Mouse (Mus musculus) MEL (cell line): ENCODE measurements around the gene Dctn5. TPM values are rescaled to one million over a fixed set of nuclear protein-coding genes. Genes with fewer than 3 reads are reported as not detected.

Source experiments
- DNase-seq: peaks from one replicate; pipeline ENCODE4 v3.0.0; 2011; ENCODE audit warnings: low read depth, low spot score
- H3K27ac ChIP-seq: 2 replicates; pipeline ENCODE4 v1.5.1; 2012; ENCODE audit warnings: low read depth, mild to moderate bottlenecking, control low read depth, low read length, moderate library complexity; ENCODE audit not compliant: control insufficient read depth
- H3K27me3 ChIP-seq, 2 experiments: fragments of 150-350 bp in 1 of 2; sonication (generic) in 1 of 2; 2 replicates each; pipeline ENCODE4 v1.6.1; 2012; ENCODE audit warnings: low read length in 2 of 2, mild to moderate bottlenecking in 2 of 2, improper control_type of control experiment in 1 of 2, moderate library complexity in 1 of 2; ENCODE audit not compliant: insufficient read depth in 2 of 2, control insufficient read depth in 1 of 2
- H3K36me3 ChIP-seq, 2 experiments: 2 replicates each; pipeline ENCODE4 v1.6.1; 2012 to 2014; ENCODE audit warnings: low read length in 2 of 2, improper control_type of control experiment in 1 of 2, inconsistent platforms in 1 of 2, mild to moderate bottlenecking in 1 of 2; ENCODE audit not compliant: insufficient read depth in 2 of 2, control insufficient read depth in 1 of 2
- H3K4me1 ChIP-seq, 2 experiments: fragments of 150-350 bp in 1 of 2; sonication (generic) in 1 of 2; 2 replicates each; pipeline ENCODE4 v1.6.1; 2012; ENCODE audit warnings: low read length in 2 of 2, improper control_type of control experiment in 1 of 2, mild to moderate bottlenecking in 1 of 2; ENCODE audit not compliant: insufficient read depth in 2 of 2, control insufficient read depth in 1 of 2
- H3K4me3 ChIP-seq, 2 experiments: fragments of 150-350 bp in 1 of 2; sonication (generic) in 1 of 2; 2 replicates each; pipeline ENCODE4 v1.5.1; 2012; ENCODE audit warnings: low read depth in 2 of 2, low read length in 2 of 2, mild to moderate bottlenecking in 2 of 2, moderate library complexity in 2 of 2, control low read depth in 1 of 2, improper control_type of control experiment in 1 of 2; ENCODE audit not compliant: control insufficient read depth in 1 of 2, insufficient read depth in 1 of 2
- H3K79me2 ChIP-seq: 2 replicates; pipeline ENCODE4 v1.6.1; 2012; ENCODE audit warnings: mild to moderate bottlenecking, low read length, moderate library complexity; ENCODE audit not compliant: control insufficient read depth, poor library complexity, insufficient read depth
- H3K9ac ChIP-seq: 2 replicates; pipeline ENCODE4 v1.6.1; 2012; ENCODE audit warnings: low read depth, mild to moderate bottlenecking, control low read depth, low read length, moderate library complexity; ENCODE audit not compliant: control insufficient read depth, poor library complexity, severe bottlenecking
- H3K9me3 ChIP-seq: fragments of 150-350 bp; sonication (generic); replicated peaks from 2 replicates; pipeline ENCODE4 v1.6.1; 2012; ENCODE audit warnings: mild to moderate bottlenecking, low read length, improper control_type of control experiment, moderate library complexity; ENCODE audit not compliant: insufficient read depth
- CHD2 ChIP-seq: IDR thresholded peaks from 2 replicates; pipeline ENCODE4 v1.6.1; 2011; ENCODE audit warnings: low read length, improper control_type of control experiment
- CTCF ChIP-seq, 3 experiments: IDR thresholded peaks in 2 of 3; conservative IDR thresholded peaks in 1 of 3; 2 replicates each; pipeline ENCODE4 v1.5.1; 2011 to 2012; ENCODE audit warnings: low read length in 3 of 3, low read depth in 2 of 3, mild to moderate bottlenecking in 2 of 3, improper control_type of control experiment in 1 of 3, inconsistent platforms in 1 of 3, mixed read lengths in 1 of 3, moderate library complexity in 1 of 3; ENCODE audit not compliant: control insufficient read depth in 1 of 3, insufficient read depth in 1 of 3, poor library complexity in 1 of 3, severe bottlenecking in 1 of 3
- POLR2AphosphoS5 ChIP-seq: IDR thresholded peaks from 2 replicates; pipeline ENCODE4 v1.6.1; 2012; ENCODE audit warnings: low read depth, borderline replicate concordance, mild to moderate bottlenecking, inconsistent platforms, low read length, moderate library complexity, mixed read lengths
- RAD21 ChIP-seq: IDR thresholded peaks from 2 replicates; pipeline ENCODE4 v1.6.1; 2011; ENCODE audit warnings: mild to moderate bottlenecking, low read depth, low read length, improper control_type of control experiment
- RCOR1 ChIP-seq: IDR thresholded peaks from 2 replicates; pipeline ENCODE4 v1.6.1; 2012; ENCODE audit warnings: low read depth, mild to moderate bottlenecking, inconsistent platforms, low read length, improper control_type of control experiment
- SMC3 ChIP-seq: IDR thresholded peaks from 2 replicates; pipeline ENCODE4 v1.6.1; 2011; ENCODE audit warnings: low read depth, low read length, improper control_type of control experiment
- ZC3H11A ChIP-seq: IDR thresholded peaks from 2 replicates; pipeline ENCODE4 v1.6.1; 2012; ENCODE audit warnings: low read depth, mild to moderate bottlenecking, inconsistent platforms, low read length, improper control_type of control experiment
- polyA plus RNA-seq, 2 experiments: library from polyadenylated mRNA; stranded (reverse) in 1 of 2; unstranded in 1 of 2; fragments of >175 nt in 1 of 2; fragments of >200 nt in 1 of 2; gene quantifications; 2 replicates each; pipeline versions ENCODE4 v1.2.1 to v1.2.4; 2012; ENCODE audit warnings: low replicate concordance in 2 of 2, low read depth in 1 of 2; ENCODE audit not compliant: insufficient read length in 2 of 2, insufficient read depth in 1 of 2, missing spikeins in 1 of 2
- total RNA-seq: library from RNA; depleted of rRNA; stranded (reverse); fragments of 300-350 nt; gene quantifications from 2 replicates; pipeline ENCODE4 v1.2.3, GENCODE M21; 2012; rRNA removed

Dctn5 gene
- total and polyA plus RNA-seq, 3 experiments = 54.2 to 203 (median 71.3) TPM

DNA sequence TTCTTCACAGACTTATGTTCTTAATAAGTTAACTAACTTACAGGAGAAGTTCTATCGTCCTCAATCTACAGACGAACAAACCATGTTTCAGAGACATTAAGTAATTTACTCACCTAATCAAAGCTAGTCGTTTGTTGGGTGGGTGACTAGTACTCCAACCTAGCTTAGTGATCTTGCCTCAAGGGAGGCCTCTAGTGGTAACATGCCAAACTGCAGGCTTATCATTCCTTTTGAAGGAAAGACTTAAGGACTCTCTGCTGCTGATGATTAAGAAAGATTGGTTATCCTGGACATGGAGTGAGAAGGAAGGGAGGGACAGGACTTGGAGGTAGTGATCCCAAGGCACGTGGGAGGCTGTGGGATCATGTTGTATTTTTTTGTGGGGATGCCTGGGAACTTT lies 64.5 kb downstream of the Dctn5 start:
- DNase-seq = peak; percentile 81
- no peaks in the 10 kb centered on the region for H3K9me3 ChIP-seq

More for the DNA sequence above, 64.5 kb downstream of the Dctn5 start:
- no peak overlapping the region for H3K9ac ChIP-seq
- no peak overlapping the region for H3K4me3 ChIP-seq
- 0 out of 2 replicates have a peak, but pooled peaks have one; percentile 2 for TF ChIP-seq ZC3H11A
- TF ChIP-seq RCOR1 = 0 out of 2 replicates have a peak, but pooled peaks have one; percentile 27
- TF ChIP-seq CHD2 = no peak
- TF ChIP-seq RAD21 = peak; percentile 44
- TF ChIP-seq POLR2AphosphoS5 = no peak
- TF ChIP-seq SMC3 = peak; percentile 45
- peak; percentile 34 to 96 (median 79) for TF ChIP-seq CTCF (IDR thresholded peaks at IDR 0.05 in 2 of 3, conservative IDR thresholded peaks at IDR 0.05 in 1 of 3; ENCODE audit: control insufficient read depth in 1 of 3, insufficient read depth in 1 of 3, low read depth in 2 of 3, low read length in 3 of 3, poor library complexity in 1 of 3, severe bottlenecking in 1 of 3)
- peaks cover 0 to 4% of the 10 kb centered on the region in 2 experiments; a peak in 1 of 4 replicates for H3K4me1 ChIP-seq
- H3K27me3 ChIP-seq = peaks cover 2% of the 10 kb centered on the region in 2 experiments; a peak in 2 of 4 replicates
- H3K36me3 ChIP-seq = peaks cover 0 to 2% of the 10 kb centered on the region in 2 experiments; a peak in 1 of 4 replicates
- H3K79me2 ChIP-seq = no peaks in the 10 kb centered on the region
- H3K27ac ChIP-seq = no peak overlapping the region

Other genes with a start within 250 kb of the Dctn5 start
- gene Cog7, start 151.3 kb upstream of the Dctn5 start, total RNA-seq = 17.1 and 17.7 TPM in 2 replicates
- 10 to 100 TPM in 1 of 2 experiments, not detected in 1; 21.2 TPM for gene Cog7, start 151.3 kb upstream of the Dctn5 start, polyA plus RNA-seq
- gene Gga2, start 111.8 kb upstream of the Dctn5 start, total RNA-seq = 30.1 and 35.2 TPM in 2 replicates
- gene Gga2, start 111.8 kb upstream of the Dctn5 start, polyA plus RNA-seq = 10 to 100 TPM; 29.5 to 95.3 TPM
- 29.2 and 31.2 TPM in 2 replicates for gene Ubfd1, start 65.9 kb upstream of the Dctn5 start, total RNA-seq
- 10 to 100 TPM in 1 of 2 experiments, not detected in 1; 33.8 TPM for gene Ubfd1, start 65.9 kb upstream of the Dctn5 start, polyA plus RNA-seq
- 8.8 and 9.9 TPM in 2 replicates for gene Ears2, start 65.8 kb upstream of the Dctn5 start, total RNA-seq
- 10 to 100 TPM in 1 of 2 experiments, not detected in 1; 12.8 TPM for gene Ears2, start 65.8 kb upstream of the Dctn5 start, polyA plus RNA-seq
- gene Ndufab1, start 31.2 kb upstream of the Dctn5 start, total RNA-seq = 161 and 172 TPM in 2 replicates
- gene Ndufab1, start 31.2 kb upstream of the Dctn5 start, polyA plus RNA-seq = 100 to 1,000 TPM; 119 to 452 TPM
- gene Palb2, start 56 bp upstream of the Dctn5 start, total RNA-seq = 16.1 and 20.8 TPM in 2 replicates
- 10 to 100 TPM in 1 of 2 experiments, not detected in 1; 17.7 TPM for gene Palb2, start 56 bp upstream of the Dctn5 start, polyA plus RNA-seq
- gene Plk1, start 26.4 kb downstream of the Dctn5 start, total RNA-seq = 46.7 and 67.8 TPM in 2 replicates
- 100 to 1,000 TPM; 157 to 244 TPM for gene Plk1, start 26.4 kb downstream of the Dctn5 start, polyA plus RNA-seq
- gene Ern2, start 53.2 kb downstream of the Dctn5 start, total RNA-seq = not detected in 2 replicates
- gene Ern2, start 53.2 kb downstream of the Dctn5 start, polyA plus RNA-seq = not detected
- not detected in 2 replicates for gene Chp2, start 86.5 kb downstream of the Dctn5 start, total RNA-seq
- gene Chp2, start 86.5 kb downstream of the Dctn5 start, polyA plus RNA-seq = not detected
- not detected in 2 replicates for gene Prkcb, start 155.7 kb downstream of the Dctn5 start, total RNA-seq
- gene Prkcb, start 155.7 kb downstream of the Dctn5 start, polyA plus RNA-seq = not detected